Mouse (Mus musculus): ENCODE measurements at regions not wholly inside any gene's neighbourhood (a gene's known extent, or its start where the extent isn't known, plus 50 kb on each side); places are given as distances from the start of the nearest gene placed in this dataset.

GRCm38 (mm10) chr3:50524006-50524405, 80.6 kb upstream of the Slc7a11 start:
- DNase-seq (ENCODE audit: low spot score in 2 of 2), result no peak

DNA sequence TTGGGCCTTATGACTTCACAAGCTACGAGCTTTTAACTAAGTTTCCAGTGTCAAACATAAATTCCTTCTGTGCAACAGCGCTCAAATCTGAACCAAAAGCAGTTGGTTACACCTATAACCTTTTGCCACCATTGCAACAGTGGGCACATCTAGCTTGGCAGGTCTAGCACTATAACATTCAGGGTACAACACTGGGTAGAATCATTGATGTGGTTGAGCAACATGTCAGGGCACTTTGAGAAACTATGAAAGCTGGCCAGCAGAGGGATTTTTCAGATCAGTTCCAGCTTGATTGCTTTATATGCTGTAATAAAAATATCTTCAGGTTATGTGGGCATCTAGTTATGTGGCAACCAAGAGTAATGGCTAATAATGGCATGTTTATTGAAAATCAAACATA, 63.8 kb upstream of the Slc7a11 start:
- no peak for DNase-seq (ENCODE audit: low spot score in 2 of 2)

Data from cerebellum, postnatal 4 days (tissue).